Mouse (Mus musculus): Measurements from ENCODE around the gene Neil3.

The Neil3 gene

DNA sequence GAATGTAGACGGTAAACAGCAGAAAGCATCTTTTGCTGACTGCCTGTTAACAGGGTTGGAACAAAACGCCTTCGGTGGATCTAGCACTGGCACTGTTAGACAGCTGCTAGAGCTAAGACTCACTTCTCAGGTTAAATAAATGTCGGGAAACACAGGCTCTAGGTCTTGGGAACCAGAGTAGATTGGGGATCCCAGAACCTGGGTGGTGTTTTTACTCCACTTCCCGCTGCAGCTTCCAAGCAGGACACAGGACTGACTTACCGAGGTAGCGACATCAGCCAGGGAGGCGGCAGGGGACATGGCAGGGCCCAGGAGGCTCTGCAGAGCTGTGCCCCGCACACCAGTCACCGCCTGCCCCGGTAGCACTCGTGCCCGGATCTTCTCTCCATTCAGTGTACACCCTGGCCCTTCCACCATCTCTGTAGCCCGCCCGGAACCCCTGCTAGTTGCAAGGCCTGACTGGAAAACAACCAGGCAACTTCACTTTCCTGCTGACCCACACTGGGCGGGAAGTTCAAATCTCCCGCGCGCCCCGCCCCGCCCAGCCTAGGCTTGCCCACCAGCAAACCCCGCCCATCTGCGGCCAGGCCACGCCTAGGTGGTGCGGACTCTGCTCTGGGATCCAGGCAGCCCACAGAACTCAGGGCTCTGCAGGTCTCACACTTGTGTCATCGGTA lies at the start of gene Neil3:
Gene Neil3 (minus strand): TSS at position 571 of the 677 bp plus-strand sequence.
- peak; percentile 91 for DNase-seq (ENCODE audit: extremely low spot score)

DNA sequence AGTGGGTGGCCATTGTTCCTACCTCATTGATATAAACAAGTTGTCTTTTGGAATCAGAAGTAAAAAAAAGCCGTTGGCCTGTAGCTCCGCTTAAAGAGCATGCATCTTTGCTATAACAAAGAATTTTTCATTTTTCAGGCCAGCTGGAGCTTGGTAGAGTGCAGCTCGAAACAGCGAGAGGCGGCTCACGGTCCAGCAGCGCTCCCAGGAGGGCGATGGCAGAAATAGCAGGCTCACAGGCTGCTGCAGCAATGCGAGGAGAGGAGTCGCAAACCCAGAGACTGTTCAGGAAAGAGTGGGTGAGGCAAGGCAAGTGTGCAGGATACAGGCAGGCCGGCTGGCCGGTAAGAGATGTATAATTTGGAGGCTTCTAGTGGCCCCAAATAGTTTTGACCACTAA lies 42.0 kb upstream of the Neil3 start:
- DNase-seq (ENCODE audit: extremely low spot score): peak; percentile 39

DNA sequence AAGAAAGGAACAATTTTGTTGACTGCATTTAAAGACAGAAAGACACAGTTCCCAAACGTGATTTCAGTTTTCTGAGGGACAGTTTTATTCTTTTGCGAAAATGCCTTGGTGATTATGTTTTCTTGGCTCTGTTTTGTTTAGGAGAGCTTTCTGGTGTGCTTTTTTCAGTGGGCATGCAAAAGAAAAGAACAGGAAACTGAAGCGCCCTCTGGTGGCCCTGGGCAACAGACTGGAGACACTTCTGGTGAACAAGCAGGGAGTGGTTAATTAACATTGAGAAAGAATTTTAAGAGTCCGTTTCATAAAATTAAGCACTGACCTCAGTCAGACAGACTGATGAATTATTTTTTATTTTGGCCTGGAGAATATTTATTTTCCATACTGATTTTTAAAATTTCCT lies 25.1 kb upstream of the Neil3 start:
- peak; percentile 60 for DNase-seq (ENCODE audit: extremely low spot score)

DNA sequence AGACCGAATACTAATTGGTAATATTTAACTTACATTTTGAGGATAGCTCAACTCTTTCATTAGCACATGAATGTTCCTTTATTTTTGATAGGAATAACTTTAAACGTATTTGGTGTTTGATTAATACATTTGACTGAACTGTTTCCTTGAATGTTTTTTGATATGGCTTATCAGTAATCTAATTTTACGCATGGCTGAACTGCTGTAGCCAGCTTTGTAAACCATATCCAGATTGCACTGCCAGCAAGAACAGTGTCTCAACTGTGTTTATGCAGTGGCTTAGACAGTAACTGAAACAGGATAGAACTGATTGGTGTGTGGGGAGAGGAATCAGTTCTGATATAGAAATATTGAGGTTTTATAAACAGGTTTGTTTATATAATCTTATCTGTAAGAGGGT lies 22.6 kb upstream of the Neil3 start:
- DNase-seq (ENCODE audit: extremely low spot score): no peak

DNA sequence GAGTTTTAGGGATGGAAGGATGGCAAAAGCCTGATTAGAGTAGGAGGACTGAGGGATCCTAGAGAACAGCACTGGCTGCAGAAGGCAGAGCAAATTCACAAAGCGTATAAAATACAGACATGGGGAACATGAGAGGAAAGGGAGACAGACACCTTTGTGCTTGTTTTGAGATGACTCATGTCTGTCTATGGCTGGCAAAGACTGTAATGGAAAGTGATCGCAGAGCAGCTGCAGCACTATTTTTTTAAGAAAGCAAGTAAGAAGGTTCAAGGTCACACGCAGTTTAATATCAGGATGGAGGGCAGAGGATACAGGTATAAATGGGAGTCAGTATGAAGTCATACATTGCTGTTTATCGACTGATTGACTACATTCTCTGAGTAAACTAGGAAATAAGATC lies 8.2 kb downstream of the Neil3 start:
- no peak for DNase-seq (ENCODE audit: extremely low spot score)

DNA sequence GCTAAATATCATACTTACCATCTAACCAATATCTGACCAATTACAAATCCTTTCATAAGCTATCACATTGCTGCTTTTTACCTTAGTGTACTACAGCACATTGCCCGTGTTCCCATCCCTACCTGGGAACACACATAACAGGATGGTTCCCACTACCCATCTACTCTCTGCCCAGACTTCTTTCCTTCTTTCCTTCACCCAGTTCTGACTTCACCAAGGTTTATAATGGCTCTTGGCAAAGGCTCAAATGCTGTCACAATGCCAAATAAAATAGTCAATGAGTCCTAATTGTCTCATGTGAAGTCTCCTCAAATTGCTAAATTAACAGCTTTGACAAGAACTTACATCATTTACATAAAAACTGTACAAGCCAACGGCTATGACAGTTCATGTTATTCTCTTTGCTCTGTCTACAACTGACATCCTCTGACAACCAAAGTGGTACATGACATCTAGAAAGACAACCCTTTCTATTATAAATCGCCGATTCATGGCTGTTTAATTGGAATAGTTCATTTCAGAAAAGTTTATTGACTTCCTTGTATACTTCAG lies 9.9 kb downstream of the Neil3 start:
- no peak for DNase-seq (ENCODE audit: extremely low spot score)

DNA sequence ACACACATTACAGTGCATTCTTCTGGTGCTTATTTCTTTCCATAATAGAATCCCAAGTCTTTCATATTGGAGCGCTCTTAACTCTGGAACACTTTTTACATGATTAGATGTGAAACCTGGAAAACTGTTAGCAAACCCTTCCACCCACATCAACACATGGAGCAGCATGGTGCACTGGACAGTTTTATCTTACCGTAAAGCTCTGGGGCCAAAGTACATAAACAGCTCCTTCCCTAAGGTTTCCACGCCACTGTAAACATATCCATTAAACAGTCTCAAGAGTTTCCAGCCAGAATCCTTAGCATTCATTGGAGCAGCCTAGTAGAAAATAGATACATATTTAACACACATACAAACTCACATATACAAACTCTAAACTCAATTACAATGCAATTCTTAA lies 15.4 kb downstream of the Neil3 start:
- DNase-seq (ENCODE audit: extremely low spot score): no peak

DNA sequence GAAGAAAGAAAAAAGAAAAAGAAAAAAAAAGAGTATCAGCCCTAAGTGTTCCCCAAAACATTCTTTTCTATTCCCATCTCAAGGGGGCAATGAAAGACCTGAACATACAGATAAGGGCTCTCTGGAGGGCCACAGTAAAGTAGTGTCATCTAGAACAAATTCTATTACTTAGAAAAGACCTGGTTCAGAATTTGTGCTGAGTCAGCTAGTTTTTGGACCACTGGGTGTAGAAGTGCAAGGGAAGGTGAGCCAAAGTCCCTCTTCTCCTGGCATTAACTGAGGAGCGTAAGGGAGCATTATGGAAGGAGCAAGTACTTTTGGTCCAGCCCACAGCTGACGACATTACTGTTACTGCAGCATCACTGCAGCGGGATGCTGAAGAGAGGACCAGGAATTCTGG lies 19.7 kb downstream of the Neil3 start:
- DNase-seq (ENCODE audit: extremely low spot score): no peak

DNA sequence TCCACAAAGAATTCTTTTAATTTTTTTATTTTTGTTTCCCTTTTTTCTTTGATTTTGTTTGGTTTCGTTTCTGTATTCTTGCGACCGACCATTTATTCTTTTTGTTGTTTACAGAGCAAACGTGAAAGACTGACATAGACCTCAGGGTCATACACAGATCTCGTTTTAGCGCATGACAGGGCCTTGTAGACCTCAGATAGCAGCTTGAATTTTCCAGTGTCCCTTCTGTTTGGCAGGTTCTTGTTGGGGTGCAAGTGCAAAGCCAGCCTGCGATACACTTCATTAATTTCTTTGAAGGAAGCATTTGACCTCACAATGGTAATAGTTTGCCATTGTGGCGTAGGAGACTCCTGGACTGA lies 24.6 kb downstream of the Neil3 start:
- no peak for DNase-seq (ENCODE audit: extremely low spot score)

DNA sequence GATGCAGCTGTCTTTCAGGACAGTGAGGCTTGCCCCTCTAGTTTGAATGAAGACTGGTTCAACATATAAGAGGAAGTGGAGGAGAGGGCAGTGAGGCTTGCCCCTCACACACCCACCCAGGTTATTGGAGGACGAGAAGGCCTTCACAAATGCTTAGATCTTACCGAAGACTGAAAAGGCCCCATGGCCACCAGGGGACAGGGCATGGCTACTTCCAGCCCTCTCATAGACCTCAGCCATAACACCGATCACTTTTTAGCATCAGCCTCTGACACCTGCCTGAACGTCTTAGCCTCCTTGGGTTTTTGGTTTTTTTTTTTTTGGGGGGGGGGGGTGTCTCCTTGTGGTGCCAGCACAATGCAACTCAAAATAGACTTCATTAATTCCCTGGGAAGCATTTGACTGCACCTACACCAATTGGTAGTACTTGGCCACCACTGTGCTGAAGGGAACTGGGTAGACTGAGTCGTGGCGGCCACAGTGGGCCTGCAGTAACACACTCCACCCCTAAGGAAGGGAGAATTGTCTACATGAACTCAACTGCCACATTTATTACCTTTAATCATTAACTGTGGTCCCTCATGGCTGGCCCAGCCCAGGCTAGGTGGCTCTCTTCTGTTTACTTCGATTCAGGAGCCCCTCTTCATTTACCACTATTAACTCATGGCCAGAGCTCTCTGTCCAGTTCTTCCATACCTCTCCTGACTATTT lies 25.1 kb downstream of the Neil3 start:
- no peak for DNase-seq (ENCODE audit: extremely low spot score)

DNA sequence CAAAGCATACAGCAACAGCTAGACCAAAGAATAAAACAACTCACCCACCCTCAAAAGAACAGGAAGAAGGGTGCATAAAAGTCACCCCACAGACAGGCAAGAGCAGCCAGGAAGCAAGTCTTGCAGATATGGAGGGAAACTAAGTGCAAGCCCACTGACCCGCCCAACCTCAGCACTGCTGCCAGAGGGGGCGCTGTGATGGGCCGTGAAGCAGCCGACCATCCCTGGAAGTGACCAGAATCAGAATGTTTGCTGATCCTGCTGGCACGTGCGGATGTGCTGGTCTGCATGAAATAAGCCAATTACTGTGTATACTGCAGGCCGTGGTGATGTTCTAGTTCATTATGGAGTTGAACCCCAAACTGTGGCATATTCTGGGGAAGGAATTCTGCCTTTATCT lies 26.6 kb downstream of the Neil3 start:
- DNase-seq (ENCODE audit: extremely low spot score): no peak

DNA sequence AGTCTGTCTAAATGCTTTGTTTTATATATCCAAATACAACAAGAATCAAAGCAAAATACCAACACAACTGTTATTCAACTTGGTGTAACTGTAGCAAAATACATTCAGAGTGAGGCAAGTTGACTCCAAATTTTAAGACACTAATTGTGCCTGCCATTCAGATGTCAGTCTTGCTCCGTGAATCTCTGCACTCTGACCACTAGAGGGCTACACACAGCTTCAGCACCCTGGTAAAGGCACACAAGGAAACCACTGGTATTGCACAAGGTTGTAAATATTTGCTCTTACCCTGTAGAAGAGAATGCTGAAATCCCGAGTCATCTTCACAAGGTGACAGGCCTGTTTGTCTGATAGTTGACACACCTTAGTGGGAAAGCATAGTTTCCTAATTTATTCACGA lies 31.8 kb downstream of the Neil3 start:
- no peak for DNase-seq (ENCODE audit: extremely low spot score)

DNA sequence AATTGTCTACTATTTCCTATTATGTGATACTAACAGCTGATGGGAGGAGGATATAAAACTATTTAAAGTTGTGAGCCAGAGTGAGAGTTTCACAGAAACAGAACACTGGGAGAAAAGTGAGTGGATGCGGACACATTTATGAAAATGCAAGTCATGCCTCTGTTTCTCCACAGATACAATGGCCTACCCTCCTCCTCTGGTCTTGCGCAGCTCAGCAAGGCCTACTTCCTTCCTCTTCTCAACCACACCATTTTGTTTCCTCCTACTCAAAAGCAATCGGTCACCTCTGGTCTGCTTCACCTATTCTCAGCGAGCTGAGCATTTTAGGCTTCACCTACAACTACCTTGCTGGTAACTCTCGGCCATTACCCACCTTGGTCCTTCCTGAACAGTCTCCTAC lies 34.0 kb downstream of the Neil3 start:
- DNase-seq (ENCODE audit: extremely low spot score): no peak

DNA sequence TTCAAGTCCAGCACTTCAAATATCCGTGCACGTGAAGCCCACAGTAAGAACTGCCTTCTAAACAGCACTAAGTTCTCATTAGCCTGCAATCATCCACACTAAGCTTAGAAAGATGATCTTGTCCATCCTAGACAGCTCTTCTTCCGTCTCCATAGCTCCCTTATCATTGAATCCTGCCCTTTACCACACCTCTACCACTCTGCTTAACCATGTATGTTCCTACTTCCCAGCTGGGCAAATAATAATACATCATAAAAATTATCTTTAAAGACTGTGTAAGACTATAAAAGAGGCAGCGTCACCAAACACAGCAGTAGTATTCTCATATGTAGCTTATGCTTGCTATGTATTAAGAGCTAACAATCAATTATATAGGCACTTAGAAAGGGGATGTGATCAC lies 35.2 kb downstream of the Neil3 start:
- no peak for DNase-seq (ENCODE audit: extremely low spot score)

DNA sequence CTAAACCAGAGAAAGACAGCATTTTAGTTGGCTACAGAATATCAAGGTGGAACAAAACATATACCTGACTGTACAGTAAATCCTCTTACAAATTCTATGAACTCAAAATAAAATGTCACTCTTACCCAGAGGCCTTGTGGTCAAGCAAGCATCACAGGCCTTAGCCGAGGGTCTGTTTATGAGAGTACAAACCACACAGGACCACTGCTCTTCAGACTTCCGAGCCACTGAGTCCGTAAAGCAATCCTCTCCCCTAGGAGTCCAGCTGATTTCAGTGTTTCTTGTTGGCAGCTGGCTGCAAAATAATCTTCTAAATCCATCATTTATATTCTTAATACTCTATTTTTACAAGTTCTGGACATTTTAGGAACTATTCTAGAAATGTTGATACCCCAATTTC lies 38.0 kb downstream of the Neil3 start:
- DNase-seq (ENCODE audit: extremely low spot score): no peak

DNA sequence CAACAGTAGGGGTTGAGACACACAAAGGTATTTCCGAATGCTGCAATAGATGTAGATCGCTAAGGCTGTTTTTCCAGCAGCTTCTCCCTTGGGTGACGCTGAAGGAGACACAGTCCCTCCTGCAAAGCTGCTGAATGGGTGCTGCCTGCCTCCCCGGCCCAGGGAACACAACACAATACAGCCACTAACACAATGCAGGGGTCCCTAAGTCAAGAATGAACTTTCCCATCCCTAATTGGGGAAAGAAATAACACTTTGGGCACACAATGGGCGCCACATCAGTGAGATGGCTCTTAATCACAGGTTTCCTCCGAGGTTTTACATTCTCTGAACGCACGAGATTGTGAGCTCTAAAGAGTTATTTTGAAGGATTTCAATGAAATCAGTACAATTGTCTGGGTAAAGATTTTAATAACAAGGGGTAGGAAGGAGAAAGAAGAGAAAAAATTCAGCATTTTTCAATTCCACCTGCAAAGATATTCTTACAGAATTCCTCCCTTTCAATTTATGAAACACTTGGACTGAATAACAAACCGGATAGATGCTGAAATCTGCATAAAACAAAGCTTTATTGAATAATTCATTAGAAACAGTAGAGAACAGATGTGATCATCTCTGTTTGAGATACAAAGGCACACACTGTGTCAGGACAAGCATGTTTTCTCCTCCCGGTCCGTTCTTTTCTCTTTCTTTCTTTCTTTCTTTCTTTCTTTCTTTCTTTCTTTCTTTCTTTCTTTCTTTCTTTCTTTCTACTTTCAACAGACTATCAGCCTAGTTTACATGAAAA lies 38.6 kb downstream of the Neil3 start:
- no peak for DNase-seq (ENCODE audit: extremely low spot score)

DNA sequence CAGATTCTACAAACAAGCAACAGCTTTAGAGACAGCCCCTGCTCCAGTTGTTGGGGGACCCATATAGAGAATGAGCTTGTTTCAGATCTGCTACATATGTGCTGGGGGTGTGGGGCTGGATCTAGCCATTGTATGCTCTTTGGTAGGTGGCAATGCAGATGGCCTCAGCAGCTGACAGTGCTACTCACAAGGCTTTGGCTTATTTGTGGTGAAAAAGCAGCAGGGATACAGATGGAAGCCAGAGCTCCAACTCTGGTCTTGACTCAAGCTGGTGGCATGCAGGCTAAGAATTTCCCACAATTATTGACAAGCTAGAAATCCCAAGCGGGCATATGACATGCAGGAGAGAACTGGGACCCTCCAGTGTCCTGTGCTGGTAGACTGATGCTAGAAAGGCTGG lies 40.8 kb downstream of the Neil3 start:
- no peak for DNase-seq (ENCODE audit: extremely low spot score)

DNA sequence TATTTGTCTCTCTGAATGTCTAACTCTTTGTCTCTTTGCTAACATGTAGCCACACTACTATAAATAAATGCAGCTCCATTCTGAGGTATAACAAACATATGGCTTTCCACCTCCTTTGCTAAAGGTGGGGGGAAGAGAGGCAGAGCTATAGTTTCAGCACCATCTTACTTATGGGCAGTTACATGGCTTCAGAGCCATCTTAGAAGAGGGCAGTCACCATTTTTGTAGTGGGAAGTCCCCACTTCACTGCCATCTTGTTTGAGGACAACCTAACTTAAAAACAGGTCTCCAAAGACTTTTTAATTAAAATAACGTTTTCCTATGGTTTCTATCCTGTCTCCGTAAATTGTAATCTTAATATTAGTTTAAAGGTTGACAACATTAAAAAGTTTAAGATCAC lies 47.1 kb downstream of the Neil3 start:
- no peak for DNase-seq (ENCODE audit: extremely low spot score)

DNA sequence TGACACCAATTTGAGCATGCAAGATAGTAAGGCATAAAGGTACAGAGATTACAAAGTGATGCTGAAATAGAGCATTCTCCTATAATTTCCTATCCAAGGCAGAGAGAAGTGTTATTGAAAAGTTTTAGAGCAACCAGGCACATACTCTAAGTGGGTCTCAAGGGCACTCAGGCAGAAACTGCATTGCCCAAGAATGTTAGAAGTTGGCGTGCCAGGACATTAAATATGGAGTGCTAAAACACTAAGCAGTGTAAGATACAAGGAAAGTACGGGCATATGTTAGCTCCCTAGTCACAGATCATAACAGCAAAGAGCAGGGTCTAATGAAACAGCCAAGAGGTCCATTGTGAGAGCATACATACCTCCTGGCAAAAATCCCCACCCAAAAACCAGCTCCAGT lies 65.3 kb downstream of the Neil3 start:
- DNase-seq (ENCODE audit: extremely low spot score): no peak

DNA sequence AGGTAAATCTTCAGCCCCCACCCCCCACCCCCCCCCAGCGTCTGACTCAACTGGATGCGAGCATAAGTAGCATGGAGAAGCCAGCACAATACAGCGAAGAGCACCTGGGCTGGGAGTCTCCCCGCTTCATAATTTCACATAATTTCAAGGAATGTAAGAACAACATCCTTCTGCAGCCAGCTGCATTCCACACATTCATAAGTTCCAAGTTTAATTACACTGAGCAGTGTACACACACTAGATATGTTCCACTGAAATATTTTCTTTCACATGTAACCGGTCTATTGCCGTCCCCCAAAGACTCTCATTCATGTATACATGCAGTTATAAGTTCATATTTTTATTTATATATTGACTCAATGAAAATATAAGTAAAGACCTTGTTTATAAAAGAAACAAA lies 72.6 kb downstream of the Neil3 start:
- DNase-seq (ENCODE audit: extremely low spot score): no peak

DNA sequence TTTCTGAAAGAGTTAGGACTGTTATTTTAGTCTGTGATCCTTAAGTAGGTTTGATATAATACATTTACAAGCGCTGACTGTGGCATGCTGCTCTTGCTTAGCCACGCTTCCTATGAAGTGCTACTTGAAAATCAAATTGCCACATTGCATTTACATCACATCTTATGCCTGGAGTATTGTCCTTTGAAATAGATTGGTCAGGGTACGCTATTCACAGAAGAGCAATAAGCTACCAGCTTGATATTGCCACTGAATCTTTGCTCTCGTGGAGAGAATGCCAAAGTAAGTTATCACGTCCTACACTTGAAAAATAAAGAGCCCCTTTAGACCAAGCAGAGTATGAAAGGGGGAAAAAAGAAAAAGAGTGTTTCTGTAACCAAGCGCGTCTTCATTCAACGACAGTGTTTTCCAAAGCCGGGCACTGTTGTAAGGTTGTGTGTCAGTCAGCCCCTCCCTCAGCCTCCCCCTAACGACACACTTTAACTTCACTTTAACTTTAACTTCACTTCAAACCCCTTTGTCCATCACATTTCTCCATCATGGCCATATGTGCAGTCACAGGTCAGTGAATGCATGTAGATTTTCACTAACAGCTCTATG lies 76.3 kb downstream of the Neil3 start:
- DNase-seq (ENCODE audit: extremely low spot score): no peak

DNA sequence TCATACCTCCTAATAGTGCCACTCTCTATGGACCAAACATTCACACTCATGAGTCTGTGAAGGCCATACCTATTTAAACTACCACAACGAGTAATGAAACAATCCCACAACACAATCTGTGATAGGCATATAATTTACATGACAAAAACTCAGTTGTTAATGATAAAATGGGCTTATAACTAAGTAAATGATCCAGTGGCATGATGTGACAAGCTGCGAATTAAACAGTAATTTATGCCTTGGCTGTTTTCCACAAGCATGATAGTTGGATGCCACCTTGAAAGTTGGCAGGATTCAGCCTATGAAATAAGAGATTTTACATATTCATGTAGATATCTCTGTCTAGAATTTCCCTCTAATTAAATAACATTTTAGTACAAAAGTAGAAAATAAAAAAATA lies 99.3 kb downstream of the Neil3 start:
- no peak for DNase-seq (ENCODE audit: extremely low spot score)

Data from embryo, embryonic 9.5 days (tissue).